Mouse (Mus musculus): ENCODE measurements around the gene Fbxo27.

GRCm38 (mm10) chr7:28741709-28742438, 49.2 kb downstream of the Fbxo27 start, which contains the start of the genes Mrps12 and Sars2:
- TF ChIP-seq MEF2A (IDR thresholded peaks at IDR 0.05; ENCODE audit: borderline replicate concordance, low read depth, low read length) (no peak), POLR2A (IDR thresholded peaks at IDR 0.05; ENCODE audit: low read depth, low read length) (peak; percentile 90), USF1 (IDR thresholded peaks at IDR 0.05; ENCODE audit: low read depth, low read length) (no peak), PAX5 (IDR thresholded peaks at IDR 0.05; ENCODE audit: low read length) (no peak), GABPA (IDR thresholded peaks at IDR 0.05; ENCODE audit: insufficient replicate concordance, low read depth, low read length) (no peak), EP300 (IDR thresholded peaks at IDR 0.05; ENCODE audit: low read length) (no peak), IRF4 (IDR thresholded peaks at IDR 0.05; ENCODE audit: low read depth, low read length) (peak; percentile 21; the same call in 1 of the 2 replicates), CTCF (conservative IDR thresholded peaks at IDR 0.05 in 1 of 2, IDR thresholded peaks at IDR 0.05 in 1 of 2; ENCODE audit: low read depth in 2 of 2, low read length in 2 of 2) (peak in 1 of 2 experiments; percentile 87; a peak in 2 of 4 replicates), NELFE (IDR thresholded peaks at IDR 0.05; ENCODE audit: low read depth, low read length) (peak; percentile 94), MAX (IDR thresholded peaks at IDR 0.05; ENCODE audit: low read length) (peak; percentile 45), POLR2AphosphoS2 (IDR thresholded peaks at IDR 0.05; ENCODE audit: low read depth, low read length) (peak; percentile 78; the same call in 1 of the 2 replicates), RAD21 (IDR thresholded peaks at IDR 0.05; ENCODE audit: low read depth, low read length) (peak; percentile 23), ZC3H11A (IDR thresholded peaks at IDR 0.05; ENCODE audit: low read depth, low read length) (no peak)
